Mouse (Mus musculus): ENCODE measurements around the gene Itprip.

GRCm38 (mm10) chr19:47870102-47870666 is 48.9 kb downstream of the Itprip start:
- TF ChIP-seq CTCF (IDR thresholded peaks at IDR 0.05; ENCODE audit: control insufficient read depth, insufficient read depth, insufficient replicate concordance, low read depth, low read length) (no peak), POLR2A (IDR thresholded peaks at IDR 0.05; ENCODE audit: control insufficient read depth, low read depth, low read length) (no peak)
